Mouse (Mus musculus) T-helper 2 cell (primary cell): ENCODE data around the gene Pink1.
"Not testable (repeated sequence)": the region's sequence is repeated elsewhere in the genome, so short reads cannot be mapped to it uniquely, and the experiment has no call there.

Experiments
- in situ Hi-C: fragments of 300-600 bp; cut with MboI, MseI; formaldehyde crosslinking; loops from one replicate; pipeline ENCODE4 v1.15.1; 2025; ENCODE audit warnings: high pct_unique_total_duplicates

The Pink1 gene

DNA sequence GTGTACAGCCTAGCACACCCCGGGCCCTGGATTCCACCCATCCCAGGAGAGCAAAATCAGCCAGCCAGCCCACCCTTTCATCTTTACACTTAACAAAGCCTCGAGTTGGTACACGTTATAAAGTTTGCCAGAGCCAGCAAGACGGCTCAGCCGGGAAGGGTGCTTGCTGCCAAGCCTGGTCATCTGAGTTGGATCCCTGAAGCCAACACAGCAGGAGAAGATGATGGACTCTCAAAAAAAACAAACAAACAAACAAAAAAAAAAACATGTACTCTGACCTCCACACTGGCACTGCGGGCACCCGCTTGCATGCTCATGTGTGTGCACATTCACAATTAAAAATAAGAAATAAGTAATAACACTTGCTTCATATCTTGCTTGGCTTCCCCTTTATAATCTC lies 15.9 kb upstream of the Pink1 start:
- in situ Hi-C loops, result loop anchor here (5.0 kb wide), 1 partner anchor 40 kb away; no protein-coding TSS in a partner anchor

DNA sequence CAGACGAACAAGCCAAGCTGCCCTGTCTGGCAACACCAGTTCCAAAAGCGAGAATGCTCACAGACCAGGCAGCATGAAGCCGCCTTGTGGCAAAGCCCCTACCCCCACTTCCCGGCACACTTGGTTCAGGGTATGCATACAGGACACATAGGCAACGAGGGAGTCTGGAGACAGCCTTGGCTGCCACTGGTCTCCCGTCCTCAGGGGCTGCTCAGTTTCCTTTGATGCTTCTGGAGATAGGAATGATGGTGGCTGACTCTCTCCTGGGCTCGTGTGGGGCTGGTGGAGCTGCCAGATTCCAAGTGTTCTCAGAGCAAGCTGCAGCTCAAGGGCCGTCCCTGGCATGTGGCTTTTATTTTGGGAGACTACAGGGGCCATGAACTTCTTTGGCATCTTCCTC lies 15.3 kb upstream of the Pink1 start:
- in situ Hi-C loops, result loop anchor here (5.0 kb wide), 1 partner anchor 41 kb away; no protein-coding TSS in a partner anchor

DNA sequence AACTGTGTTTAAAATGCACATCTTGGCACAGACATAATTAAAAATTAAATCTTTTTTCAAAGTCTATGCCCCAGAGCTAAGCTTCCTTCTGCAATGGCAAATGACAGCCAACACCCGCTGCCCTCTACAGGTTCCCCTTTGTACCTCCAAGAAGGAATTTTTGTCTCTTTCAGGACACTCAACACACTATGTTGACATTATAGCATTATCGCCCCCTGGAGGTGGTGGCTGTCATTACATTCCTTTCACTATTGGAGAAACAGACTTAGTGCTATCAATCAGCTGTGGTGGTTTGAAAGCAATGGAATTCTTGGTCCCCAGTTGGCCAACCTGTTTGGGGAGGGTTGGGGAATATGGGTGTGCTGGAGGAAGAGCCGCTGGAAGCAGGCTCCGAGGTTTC lies 13.9 kb upstream of the Pink1 start:
- in situ Hi-C loops, result loop anchor here (5.0 kb wide), 1 partner anchor 42 kb away; no protein-coding TSS in a partner anchor

DNA sequence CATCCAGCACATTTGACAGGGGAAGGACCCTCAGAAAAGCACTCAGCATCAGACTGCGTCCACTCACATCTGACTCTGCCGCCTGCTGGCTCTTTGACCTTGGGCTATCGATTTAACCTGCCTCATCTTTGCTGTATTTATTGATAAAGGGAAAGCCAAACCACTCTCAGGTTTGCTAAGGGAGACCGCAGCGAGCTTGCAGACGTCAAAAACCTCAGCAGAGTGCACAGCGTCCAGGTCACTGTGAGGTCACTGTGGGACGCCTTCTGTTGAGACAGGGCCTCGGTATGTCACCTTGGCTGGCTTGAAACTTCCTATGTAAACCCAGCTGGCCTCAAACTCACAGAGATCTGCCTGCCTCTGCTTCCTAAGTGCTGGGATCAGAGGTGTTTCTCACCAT lies 11.2 kb upstream of the Pink1 start:
- in situ Hi-C loops, result no loop called here

DNA sequence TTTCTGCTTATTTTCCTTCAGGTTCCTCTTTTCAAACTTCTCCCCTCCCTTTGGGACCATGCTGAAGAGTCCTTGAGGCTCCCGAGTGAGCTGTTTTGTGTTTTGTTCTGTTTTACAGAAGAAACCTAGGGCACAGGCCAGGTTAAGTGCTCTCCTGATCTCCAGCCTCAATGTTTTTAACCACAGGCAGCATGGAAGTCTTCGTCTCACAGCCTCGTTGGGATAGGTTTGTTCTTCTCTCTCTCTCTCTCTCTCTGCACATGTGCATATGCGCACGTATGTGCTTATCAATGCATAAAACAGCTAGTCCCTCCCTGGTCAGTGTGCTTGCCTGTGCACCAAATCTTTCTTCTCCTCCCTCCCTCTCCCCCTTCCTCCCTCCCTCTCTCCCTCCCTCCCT lies 10.8 kb upstream of the Pink1 start:
- in situ Hi-C loops, result no loop called here

DNA sequence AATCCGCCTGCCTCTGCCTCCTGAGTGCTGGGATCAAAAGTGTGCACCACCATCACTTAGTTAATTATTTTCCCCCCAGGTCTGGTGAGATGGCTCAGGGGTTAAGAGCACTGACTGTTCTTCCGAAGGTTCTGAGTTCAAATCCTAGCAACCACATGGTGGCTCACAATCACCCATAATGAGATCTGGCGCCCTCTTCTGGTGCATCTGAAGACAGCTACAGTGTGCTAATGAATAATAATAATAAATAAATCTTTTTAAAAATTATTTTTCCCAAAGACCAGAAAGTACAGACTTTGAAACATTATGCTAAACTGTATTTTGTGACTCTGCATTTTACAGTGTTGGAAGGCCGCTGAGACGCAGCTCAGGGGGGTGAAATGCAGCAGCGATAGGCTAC lies 9.5 kb upstream of the Pink1 start:
- in situ Hi-C loops, result no loop called here

DNA sequence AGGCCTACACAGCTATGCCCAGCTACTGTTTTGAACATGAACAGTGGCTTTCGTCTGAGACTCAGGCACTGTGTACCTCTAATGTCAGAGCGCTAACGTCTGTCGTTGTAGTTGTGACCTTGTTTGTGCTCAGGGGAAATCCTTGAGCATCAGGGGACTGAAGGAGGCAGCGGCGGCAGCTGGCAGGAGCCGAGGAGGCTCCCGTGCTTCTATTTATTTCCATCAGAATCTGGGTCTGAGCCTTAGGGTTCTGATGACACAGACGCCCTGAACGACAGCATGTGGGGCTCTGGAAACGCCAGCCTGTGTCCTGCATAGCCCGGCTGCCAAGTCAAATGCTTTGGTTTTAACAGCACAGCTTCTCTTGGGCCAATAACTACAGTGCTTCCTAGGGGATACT lies 8.9 kb upstream of the Pink1 start:
- in situ Hi-C loops, result no loop called here

DNA sequence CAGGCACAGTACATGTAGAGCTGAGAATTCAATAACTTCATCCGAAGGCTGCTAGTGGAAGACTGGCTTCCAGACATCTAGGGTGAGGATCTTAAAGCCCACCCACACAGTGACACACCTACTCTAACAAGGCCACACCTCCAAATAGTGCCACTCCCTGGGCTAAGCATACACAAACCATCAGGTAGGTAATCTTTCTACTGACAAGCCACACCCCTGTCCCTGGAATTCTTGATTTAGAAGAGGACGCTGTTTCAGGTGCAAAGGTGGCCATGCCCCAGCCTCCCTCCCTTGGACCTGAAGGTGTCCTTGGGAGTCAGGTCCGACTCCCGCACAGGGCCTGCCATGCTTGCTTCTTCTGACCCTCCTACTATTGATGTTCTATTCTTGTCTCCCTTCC lies 7.0 kb upstream of the Pink1 start:
- in situ Hi-C loops, result no loop called here

DNA sequence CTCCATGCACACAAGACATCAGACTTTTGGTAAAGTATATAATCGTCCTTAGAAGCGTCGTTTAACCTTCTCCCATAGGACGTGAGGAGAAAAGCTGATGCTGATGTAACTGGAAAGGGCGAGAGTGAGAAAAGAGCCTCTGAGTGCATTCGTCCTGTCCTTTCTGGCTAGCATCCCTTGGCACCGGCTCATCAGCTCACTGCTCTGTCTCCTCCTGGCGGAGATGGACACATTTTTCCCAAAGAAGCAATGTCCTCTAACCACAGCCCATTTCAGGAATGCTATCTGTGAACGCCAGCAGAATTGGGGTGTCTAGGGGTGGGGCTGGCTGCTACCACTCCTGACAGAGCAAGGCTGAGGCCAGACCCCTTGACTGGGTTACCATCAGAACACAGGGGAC lies 5.5 kb upstream of the Pink1 start:
- in situ Hi-C loops, result no loop called here

DNA sequence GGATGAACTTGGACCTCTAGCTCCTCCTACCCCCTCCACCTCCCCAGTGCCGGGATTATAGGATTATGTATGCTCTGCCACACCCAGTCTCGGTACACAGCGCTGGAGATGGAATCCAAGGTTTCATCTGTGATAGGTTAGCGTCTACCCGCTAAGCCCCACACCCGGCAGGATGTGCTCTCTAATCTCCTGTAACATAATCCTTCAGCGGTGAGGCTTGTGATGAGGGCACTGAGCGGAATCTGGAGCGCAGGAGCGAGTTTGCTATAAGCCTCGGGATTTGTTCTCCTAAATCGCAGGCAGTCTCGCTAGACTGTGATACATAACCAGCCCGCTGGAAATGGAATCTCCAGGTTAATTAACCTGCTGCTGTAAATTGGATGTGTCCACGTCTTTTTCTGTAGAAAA lies 4.2 kb upstream of the Pink1 start:
- in situ Hi-C loops, result no loop called here

DNA sequence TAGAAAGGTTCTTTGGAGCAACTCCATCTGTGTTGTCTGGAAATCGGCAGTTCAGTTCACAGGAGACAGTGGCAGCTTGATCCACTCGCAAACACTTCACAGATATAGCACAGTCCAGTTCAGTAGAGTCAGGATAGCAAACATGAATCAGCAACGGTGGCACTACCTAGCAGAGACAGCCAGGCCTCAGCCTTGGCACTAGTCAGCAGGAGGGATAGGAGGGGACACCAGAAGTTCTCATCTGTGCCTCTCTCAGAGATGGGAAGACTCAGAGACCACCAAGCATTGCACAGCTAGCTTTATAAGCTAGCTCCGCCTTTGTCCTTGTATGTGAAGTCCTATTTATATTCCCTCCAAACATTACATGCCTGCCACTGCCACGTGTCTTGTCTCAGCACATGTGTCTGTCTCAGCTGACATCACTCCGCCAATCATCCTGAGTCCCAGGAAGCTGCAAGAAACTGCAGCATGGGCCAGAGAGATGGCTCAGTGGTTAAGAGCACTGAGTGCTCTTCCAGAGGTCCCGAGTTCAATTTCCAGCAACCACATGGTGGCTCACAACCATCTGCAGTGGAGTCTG lies 1.9 kb upstream of the Pink1 start:
- in situ Hi-C loops, result no loop called here

DNA sequence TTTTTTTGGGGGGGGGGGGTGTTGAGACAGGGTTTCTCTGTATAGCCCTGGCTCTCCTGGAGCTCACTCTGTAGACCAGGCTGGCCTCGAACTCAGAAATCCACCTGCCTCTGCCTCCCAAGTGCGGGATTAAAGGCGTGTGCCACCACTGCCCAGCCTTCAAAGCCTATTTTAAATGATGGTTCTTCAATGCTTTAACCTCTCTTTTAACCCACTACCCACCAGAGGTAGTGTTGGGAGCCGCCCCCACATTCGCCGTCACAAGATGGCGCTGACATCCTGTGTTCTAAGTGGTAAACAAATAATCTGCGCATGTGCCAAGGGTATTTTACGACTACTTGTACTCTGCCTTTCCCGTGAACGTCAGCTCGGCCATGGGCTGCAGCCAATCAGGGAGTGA lies 1.0 kb upstream of the Pink1 start:
- in situ Hi-C loops, result not testable (repeated sequence)

DNA sequence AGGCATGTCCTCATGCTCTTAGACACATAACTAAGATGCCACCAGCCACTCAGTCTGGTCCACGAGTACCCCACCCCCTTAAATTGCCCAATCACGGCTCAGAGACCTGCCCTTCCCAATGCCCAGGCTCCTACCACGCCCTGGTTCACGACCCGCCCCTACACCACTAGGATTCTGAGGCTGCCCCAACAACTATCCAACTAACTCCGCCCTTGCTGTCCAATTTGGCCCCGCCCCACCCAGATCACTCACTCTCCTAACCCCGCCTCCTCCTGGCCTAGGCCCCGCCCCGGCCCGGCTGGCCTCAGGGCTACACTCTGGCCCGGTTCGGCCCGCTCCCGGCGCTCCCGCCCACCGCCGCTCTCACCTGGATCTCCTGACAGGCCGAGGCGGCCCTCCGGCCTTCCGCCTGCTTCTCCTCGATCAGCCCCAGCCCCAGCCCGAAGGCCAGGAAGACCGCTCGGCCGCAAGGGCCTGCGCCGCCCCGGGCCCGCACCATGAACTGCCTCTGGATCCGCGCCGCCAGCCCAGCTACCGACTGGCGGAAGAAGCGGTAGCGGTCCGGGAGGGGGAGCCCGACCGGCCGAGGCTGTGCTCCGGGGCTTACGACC lies 536 bp downstream of the Pink1 start:
- in situ Hi-C loops, result no loop called here

DNA sequence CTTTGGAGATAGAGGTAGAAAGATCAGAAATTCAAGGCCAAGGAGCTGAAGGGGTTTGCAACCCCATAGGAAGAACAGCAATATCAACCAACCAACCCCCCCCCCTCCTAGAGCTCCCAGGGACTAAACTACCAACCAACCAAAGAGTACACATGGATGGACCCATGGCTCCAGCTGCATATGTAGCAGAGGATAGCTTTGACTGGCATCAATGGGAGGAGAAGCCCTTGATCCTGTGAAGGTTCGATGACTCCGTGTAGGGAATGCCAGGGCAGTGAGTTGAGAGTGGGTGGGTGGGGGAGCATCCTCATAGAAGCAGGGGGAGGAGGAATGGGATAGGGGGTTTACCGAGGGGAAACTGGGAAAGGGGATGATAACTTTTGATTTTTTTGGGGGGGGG lies 1.7 kb downstream of the Pink1 start:
- in situ Hi-C loops, result no loop called here

DNA sequence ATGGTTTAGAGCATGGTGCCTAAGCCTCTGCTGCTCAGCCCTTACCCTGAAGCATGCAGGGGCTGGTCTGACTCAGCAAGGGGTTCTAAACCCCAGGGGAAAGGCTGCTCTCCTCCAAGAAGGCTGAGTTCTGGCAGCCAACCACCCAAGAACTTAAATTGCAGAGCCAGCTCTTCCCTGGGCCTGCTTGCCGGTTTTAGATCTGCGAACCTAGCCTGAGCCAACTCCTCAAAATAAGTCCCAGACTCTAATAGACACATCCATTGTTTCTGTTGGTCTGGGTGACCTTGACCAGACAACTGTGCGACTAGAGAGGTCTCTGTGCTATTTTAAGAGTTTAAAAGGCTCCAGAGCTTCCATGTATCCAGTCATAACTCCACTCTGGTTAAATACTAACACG lies 2.4 kb downstream of the Pink1 start:
- in situ Hi-C loops, result no loop called here

DNA sequence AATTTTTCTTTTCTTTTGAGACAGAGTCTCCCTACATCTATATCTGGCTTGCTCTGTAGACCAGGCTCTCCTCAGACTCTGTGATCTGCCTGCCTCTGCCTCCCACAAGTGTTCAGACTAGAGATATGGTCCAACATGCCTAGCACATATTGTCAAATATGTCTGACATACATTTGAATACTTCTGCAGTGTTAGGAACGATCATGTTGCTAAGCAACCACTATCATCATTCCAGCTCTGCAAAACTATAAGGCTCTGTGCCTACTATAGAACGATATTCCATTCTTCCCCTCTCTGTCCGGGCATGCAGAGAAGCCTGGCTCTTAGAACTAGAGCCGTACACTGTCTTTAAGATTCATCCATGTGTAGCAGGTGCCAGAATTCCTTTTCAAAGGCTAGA lies 3.4 kb downstream of the Pink1 start:
- in situ Hi-C loops, result no loop called here

DNA sequence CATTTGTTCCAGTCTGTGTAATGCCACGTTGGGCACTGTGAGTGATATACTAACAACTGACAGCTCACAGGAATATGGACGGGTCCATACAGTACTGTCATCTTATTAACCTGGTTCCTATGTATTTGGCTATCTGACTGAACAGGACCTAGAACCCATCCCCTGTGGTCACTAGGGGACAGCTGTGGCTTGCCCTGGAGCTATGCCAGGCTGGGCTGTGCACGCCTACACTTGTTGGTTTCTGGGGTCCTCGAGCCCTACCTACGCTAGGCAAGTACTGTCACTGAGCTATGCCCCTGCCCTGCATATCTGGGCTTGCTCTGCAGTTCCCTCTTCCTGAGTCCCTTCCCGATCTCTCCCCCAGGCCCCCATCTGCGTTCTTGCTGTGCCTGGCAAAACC lies 4.6 kb downstream of the Pink1 start:
- in situ Hi-C loops, result no loop called here

DNA sequence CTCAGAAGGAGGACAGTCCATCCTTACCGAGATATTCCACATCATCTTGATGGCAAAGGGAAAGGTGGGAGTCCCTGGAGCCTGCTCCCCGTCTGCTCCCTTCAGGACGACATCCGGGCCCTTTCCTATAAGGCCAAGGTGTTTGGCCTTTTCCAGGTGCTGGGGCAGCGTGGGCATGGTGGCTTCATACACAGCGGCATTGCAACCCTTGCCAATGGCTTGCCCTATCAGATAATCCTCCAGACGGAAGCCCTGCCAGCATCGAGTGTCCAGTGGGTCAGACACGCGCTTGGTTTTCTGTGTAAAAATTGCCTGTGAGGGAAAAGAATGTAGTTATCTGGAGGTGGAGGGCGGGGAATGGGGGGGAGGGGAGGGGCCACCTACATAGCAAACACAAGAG lies 5.4 kb downstream of the Pink1 start:
- in situ Hi-C loops, result no loop called here

DNA sequence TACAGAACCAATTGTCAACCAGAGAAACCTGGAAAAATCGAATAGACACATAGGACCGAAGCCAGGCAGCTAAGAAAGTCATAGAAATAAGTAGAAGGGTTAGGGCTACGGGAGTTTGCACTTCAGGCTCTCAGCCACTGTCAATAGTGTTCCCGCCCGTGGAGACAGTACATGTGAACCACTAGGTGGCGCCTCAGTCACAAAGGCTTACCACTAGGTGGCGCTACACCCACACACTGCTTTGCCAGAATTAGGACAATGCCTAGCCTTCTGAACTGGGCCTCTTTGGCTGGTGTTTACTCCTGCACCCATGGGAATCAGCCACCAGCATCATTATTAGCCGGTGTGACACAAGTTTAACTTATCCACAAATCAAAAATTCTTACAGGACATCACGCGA lies 6.6 kb downstream of the Pink1 start:
- in situ Hi-C loops, result loop anchor here (5.0 kb wide), 1 partner anchor 113 kb away; the partner anchor contains the start of gene Mul1

DNA sequence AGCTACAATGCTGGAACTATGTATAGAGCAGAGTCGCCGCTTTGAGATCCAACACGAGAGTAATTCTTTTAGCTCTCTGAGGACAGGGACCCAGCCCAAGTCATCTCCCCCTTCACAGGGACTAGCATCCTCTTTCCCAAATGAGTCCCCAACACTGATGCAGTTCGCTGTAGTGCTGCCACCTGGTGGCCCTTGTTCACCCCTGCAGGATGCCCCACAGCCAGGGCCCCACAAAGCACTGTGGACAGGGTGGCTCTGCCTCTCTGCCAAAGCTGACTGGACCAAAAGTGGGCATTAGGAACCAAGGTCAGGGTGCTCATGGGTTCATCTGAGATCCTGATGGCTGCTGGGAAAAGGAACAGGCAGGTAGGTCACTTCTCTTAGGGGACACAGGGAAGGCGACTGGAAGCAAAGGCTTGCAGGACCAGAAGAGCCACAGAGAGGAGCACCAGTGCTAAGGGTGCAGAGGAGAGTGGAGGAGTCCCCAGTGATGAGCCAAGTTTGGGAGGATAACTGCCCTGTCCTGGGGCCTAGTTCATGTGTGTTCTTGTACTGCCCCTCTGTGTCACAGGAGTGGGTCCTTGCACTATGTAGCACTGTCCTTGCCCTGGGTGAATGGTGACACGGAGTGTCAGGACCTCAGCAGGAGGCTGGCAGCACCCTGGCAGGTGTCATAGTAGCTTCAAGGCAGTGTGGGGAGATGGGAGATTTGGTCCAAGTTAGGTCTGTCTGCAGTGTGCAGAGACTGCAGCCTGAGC lies 7.4 kb downstream of the Pink1 start:
- in situ Hi-C loops, result loop anchor here (5.0 kb wide), 1 partner anchor 114 kb away; the partner anchor contains the start of gene Mul1

DNA sequence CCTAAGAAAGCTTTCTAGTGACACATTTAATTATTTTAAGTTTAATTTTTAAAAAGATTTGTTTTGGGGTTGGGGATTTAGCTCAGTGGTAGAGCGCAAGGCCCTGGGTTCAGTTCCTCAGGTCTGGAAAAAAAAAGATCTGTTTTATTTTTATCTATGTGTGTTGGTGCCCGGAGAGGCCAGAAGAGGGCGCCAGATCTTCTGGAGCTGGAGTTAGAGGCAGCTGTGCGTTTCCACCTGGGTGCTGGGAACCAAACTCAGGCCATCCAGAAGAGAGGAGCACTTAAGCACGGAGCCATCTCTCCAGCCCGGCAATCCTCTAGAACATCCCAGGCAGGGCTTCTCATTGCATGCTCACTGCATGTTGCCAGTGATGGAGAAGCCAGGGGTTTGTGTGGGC lies 9.7 kb downstream of the Pink1 start:
- in situ Hi-C loops, result loop anchor here (5.0 kb wide), 1 partner anchor 116 kb away; the partner anchor contains the start of gene Mul1

DNA sequence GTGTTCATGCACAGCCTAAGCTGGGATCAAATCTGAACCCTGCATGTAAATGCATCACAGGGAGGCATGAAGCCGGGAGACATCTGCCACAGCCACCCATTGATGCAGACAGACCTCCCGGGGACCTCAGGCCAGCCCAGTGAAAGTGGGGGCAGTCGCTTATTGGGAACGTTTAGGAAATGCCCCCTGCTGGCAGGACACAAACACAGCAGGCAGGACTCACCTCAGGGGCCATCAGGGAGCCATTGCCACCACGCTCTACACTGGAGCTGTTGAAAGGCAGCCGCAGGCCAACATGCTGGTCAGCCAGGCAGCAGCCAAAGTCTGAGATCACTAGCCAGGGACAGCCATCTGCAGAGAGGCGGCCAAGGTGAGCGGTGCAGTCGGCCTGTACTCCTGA lies 10.3 kb downstream of the Pink1 start:
- in situ Hi-C loops, result loop anchor here (5.0 kb wide), 1 partner anchor 117 kb away; the partner anchor contains the start of gene Mul1

DNA sequence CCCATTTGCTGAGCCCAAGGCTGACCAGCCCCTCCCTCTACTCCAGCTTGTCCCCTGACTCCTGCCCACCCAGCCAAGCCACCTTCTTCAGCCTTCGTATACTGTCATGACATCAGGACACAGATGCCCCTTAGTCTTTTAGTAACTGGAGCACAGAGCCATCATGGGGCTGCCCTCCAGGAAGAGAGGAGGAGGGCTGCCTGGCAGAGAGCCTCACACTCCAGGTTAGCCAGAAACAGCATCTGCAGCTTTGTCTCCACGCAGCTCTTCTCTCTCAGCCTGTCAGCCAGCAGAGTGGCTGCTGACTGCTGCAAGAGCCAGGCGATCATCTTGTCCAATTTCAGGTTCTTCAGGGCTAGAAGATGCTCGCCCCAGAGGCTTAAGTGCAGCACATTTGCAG lies 12.3 kb downstream of the Pink1 start:
- in situ Hi-C loops, result no loop called here
